Mouse (Mus musculus): ENCODE data around the gene Cops7b.

Gene Cops7b

DNA sequence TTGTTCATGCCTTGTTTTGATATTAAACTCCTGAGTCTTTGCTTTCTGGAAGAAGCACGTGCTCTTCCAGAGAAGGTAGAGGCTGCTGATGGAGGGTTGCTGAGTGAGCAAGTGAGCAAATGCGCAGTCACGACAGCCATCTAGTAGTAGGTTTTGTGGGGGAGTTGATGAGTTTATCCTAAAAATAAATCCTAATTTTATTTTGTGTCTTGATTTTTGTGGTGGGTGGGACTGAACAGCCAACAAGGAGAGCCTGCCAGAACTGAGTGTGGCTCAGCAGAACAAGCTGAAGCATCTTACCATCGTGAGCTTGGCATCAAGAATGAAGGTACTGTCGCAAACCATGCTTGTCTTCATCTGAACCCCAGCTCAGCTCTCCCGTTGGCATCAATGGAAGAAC lies 13.8 kb downstream of the Cops7b start:
- DNase-seq (ENCODE audit: low spot score): peak; percentile 40

- DNase-seq (ENCODE audit: low spot score): no peak
Measured at GRCm38 (mm10) chr1:86598516-86598915, 15.8 kb downstream of the Cops7b start.

GRCm38 (mm10) chr1:86600117-86600516 lies 17.4 kb downstream of the Cops7b start:
- no peak for DNase-seq (ENCODE audit: low spot score)

GRCm38 (mm10) chr1:86610954-86611353 lies 28.2 kb downstream of the Cops7b start:
- no peak for DNase-seq (ENCODE audit: low spot score)

GRCm38 (mm10) chr1:86612081-86612480 lies 29.4 kb downstream of the Cops7b start:
- DNase-seq (ENCODE audit: low spot score): no peak

DNA sequence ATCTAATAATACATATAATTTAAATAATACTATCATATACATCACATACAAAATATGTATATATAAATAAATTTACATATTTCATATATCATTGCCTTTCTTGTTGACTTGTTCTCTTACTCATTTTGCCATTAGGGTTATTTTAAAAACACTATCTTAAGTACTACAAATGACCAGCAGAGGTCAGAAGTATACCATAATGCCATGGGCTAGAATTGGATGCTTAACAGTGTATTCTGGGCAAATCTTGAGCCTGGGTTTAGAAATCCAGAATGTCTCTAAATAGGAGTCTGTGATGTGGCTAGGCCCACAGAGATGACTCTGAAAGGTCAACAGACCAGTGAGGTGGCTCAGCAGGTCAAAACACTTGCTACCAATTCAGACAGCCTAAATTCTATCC lies 31.6 kb downstream of the Cops7b start:
- no peak for DNase-seq (ENCODE audit: low spot score)

DNA sequence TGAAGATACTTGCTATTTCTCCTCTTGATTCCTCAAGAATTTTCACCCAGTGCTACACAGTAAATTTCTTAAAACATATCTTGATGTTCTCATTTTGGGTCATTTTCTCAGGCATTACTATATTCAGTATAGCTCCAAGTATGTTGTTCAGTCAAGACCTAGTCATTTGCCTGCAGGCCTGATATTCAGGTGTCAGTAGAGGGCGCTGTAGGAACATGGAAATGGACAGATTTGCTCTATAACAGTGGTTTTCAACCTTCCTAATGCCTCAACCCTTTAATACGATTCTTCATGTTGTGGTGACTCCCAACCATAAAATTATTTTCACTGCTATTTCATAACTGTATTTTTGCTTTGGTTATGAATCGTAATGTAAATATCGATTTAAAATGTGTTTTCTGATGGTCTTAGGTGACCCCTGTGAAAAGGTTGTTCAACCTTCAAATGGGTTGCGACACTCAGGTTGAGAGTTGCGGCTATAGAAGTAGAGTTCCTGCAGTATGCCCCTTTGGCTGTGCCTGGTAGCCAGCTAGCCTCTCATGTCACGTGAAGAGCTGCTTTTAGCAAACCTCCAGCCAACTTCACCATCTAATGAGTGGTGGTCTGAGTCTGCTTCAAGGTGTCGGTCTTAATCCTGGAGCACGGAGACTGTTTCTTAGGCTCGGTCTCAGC lies 35.9 kb downstream of the Cops7b start:
- peak; percentile 66 for DNase-seq (ENCODE audit: low spot score)

GRCm38 (mm10) chr1:86622296-86622695 lies 39.6 kb downstream of the Cops7b start:
- no peak for DNase-seq (ENCODE audit: low spot score)

GRCm38 (mm10) chr1:86623001-86624000 lies 40.6 kb downstream of the Cops7b start:
- DNase-seq (ENCODE audit: low spot score): no peak

GRCm38 (mm10) chr1:86628270-86628669 lies 45.6 kb downstream of the Cops7b start:
- no peak for DNase-seq (ENCODE audit: low spot score)

GRCm38 (mm10) chr1:86629936-86630335 lies 47.2 kb downstream of the Cops7b start:
- DNase-seq (ENCODE audit: low spot score): no peak

GRCm38 (mm10) chr1:86630527-86630926 lies 47.8 kb downstream of the Cops7b start:
- DNase-seq (ENCODE audit: low spot score): no peak

GRCm38 (mm10) chr1:86632732-86633380 lies 50.2 kb downstream of the Cops7b start:
- DNase-seq (ENCODE audit: low spot score): no peak

- no peak for DNase-seq (ENCODE audit: low spot score)
Measured at GRCm38 (mm10) chr1:86633434-86633833, 50.7 kb downstream of the Cops7b start.

- no peak for DNase-seq (ENCODE audit: low spot score)
Measured at GRCm38 (mm10) chr1:86633840-86634750, 51.4 kb downstream of the Cops7b start.

DNA sequence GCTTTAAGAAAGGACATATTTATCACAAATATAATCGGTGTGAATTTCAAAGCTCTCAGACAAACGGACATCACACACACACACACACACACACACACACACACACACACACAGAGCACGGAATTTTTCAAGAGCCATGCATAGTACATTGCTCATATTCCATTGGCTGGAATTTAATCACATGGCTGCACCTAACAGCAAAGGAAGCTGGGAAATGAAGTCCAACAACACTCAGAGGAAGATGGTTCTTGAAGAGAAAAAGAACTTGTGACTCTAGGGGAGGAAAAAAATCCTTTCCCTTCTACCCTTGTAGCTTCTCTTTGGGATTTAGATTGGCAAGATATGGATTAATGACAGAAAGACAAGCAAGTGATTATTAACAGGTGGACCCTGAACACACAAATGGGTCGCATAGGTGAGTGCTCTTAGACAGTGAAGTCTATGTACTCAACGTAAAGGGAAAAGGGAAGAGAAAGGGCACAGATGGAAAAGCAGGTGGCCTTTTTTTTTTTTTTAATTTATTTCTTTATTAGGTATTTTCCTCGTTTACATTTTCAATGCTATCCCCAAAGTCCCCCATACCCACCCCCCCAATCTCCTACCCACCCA lies 52.2 kb downstream of the Cops7b start:
- no peak for DNase-seq (ENCODE audit: low spot score)

GRCm38 (mm10) chr1:86643101-86643809 lies 60.6 kb downstream of the Cops7b start:
- no peak for DNase-seq (ENCODE audit: low spot score)

DNA sequence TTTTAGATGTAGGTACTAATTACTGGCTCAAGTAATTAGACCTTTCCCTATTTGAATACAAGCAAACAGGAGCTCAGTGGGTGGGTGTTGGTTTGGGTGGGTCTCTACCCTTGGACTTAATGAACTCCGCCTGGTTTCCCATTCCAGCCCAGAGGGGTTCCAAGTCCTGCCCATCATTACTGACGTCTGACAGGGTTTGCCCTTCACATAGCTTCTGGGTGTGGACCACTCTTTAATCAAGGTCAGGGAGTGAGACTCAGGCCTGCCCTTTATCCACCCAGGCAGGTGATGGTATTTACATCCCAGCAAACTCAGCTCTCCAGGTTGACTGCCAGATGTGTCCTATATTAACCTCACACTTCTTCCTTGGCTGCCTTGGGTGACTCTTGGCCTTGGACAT lies 64.8 kb downstream of the Cops7b start:
- DNase-seq (ENCODE audit: low spot score): no peak

- DNase-seq (ENCODE audit: low spot score): peak; percentile 50
Measured at GRCm38 (mm10) chr1:86650272-86650671, 67.6 kb downstream of the Cops7b start.

DNA sequence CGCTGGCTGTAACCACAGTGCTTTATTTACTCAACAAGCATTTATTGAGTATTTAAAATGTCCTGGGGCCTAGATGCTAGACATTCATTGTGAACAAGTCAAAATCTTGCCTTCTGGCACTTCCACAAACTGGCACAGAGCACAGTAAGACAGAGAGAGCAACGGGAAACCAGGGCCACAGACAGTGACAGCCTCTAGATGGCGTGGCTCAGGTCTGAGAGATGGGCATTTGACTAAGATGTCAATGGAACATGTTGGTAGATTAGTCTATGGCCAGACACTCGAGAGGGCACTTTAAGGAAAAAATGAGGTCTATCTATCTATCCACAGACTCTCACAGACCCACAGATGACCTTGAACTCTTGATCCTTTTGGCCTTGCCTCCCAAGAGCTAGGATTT lies 70.0 kb downstream of the Cops7b start:
- DNase-seq (ENCODE audit: low spot score): no peak

Measured in left cerebral cortex, adult 11 months (tissue).